Mouse (Mus musculus): ENCODE measurements around the gene Col27a1.

Col27a1 gene

GRCm38 (mm10) chr4:63373404-63373803 is 159.6 kb downstream of the Col27a1 start:
- no peak for DNase-seq (ENCODE audit: low spot score in 2 of 2)

- DNase-seq (ENCODE audit: low spot score in 2 of 2): peak; percentile 46 to 55
Observed at GRCm38 (mm10) chr4:63374331-63374730, 160.5 kb downstream of the Col27a1 start.

- no peak for DNase-seq (ENCODE audit: low spot score in 2 of 2)
Observed at GRCm38 (mm10) chr4:63375367-63375766, 161.6 kb downstream of the Col27a1 start.

DNA sequence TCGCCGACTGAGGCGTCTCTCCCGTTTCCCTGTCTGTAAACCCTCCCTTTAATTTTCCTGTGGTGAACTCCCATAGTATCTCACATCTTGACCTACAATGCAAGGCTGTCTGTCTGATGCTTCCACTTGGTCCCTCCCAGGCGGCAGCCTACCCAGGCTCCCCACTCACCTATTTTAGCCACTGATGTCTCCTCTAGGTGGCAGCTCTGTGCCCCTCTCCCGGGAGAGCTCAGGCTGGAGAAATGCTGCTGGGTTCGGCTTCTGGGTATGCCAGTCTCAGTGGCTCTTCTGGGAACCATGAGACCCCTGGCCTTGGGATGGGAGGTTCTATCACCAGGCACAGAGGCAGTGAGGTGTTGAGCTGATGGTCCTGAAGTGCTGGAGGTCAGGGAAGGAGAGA is 163.7 kb downstream of the Col27a1 start:
- no peak for DNase-seq (ENCODE audit: low spot score in 2 of 2)

GRCm38 (mm10) chr4:63382676-63383369 is 169.0 kb downstream of the Col27a1 start:
- no peak for DNase-seq (ENCODE audit: low spot score in 2 of 2)

DNA sequence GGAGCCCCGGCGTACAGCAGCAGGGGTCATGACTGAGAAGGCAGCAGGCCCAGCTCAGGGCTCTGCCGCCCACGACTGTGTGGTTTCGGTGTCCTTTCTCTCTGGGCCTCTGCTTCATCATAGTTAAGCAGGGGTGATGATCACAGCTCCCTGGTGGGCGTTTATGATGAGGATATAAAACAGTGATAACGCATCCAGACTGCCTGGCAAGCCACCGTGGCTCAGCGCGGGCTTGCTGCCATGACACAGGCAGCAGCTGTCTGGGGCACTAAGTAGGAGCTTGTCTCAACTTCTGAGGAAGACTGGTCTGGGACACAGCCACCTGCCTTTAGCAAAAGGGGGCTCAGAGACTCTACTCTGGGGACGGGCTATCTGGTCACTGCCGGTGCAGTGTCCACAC is 169.7 kb downstream of the Col27a1 start:
- no peak for DNase-seq (ENCODE audit: low spot score in 2 of 2)

DNA sequence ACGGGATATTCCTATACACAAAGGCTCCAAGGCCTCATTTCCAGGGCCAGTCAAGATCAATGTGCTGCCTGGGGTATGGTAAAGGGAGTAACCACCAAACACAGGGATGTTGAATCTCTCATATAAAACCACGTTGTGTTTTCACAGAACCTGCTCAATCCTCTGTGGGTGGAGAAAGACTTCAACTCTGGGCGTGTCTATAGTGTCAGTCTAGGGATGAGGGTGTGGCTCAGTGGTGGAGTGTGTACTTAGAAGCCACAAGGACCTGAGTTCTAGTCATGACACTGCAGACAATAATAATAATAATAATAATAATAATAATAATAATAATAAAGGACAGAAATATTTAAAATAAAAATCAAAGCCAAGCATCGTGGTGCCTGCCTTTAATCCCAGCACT is 170.5 kb downstream of the Col27a1 start:
- DNase-seq (ENCODE audit: low spot score in 2 of 2): no peak

All from spleen, postnatal 14 days (tissue).